Mouse (Mus musculus): Measurements from ENCODE around the gene Trpt1. TPM values are rescaled to one million over a fixed set of nuclear protein-coding genes. Genes with fewer than 3 reads are reported as not detected.

Gene Trpt1
- polyA plus RNA-seq, 1 experiment from 2014 or later: 17.9 TPM

DNA sequence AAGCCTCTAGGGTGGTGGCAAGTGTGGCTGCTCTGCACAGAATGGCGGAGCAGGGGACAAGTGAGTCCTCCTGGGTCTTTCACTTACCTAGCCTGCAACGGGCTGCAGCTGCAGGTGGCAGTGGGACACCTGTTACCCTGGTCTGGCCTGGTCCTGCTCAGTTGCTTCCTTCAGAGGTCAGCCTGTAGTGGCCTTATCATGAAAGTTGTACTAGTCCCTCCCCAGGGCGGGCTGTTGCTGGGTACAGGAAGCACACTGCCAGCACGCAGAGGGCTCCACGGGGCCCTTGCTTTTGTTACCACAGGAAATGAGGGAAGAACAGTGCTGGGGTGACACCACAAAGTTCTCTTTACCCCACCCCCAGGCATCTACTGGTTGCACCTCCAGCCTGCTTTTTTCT is 23.3 kb downstream of the Trpt1 start, which contains the start of gene Fermt3:
Gene Fermt3, minus strand, starts transcription at position 279 of the 400 bp plus-strand sequence.
- Histone ChIP-seq H3K4me1 (replicated peaks; ENCODE audit: control insufficient read depth, insufficient read depth, low read length) (no peaks in the 10 kb centered on the region), H3K4me2 (ENCODE audit: low read length) (no peak within 1 kb of the TSS), H3K9me3 (ENCODE audit: control insufficient read depth, low read length) (no peaks in the 10 kb centered on the region), H3K36me3 (ENCODE audit: control insufficient read depth, insufficient read depth) (peaks cover 32% of the 10 kb centered on the region), H3K27ac (ENCODE audit: low read length) (no peak within 1 kb of the TSS), H3K27me3 (replicated peaks; ENCODE audit: control insufficient read depth, insufficient read depth, low read length) (no peaks in the 10 kb centered on the region), H3K9ac (replicated peaks; ENCODE audit: low read depth, low read length) (no peak within 1 kb of the TSS), H3K4me3 (replicated peaks; ENCODE audit: low read length) (no peak within 1 kb of the TSS)
- WGBS: 87% methylated on average over 5 of the region's 5 CpGs
- no peak for ATAC-seq

DNA sequence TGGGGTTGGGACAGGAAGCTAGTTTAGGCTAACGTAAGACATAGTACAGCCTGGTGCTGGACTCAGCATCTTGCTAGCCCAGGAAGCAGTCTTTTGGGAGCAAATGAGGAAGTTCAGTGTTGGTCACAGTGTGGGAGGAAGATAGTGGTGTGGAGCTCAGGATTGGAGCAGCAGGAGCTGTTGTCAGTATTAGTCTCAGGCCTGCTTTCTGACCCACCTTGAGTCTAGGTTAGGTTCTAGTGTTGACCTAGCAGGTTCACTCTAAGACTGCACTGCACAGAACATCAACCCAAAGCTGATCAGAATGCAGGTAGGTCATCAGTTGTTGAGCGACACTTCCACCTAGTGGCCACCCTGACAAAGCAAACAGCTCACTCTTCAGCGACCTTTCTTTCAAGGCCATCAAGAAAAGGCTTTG is 24.3 kb downstream of the Trpt1 start:
- peaks cover 40% of the 10 kb centered on the region for H3K36me3 ChIP-seq (ENCODE audit: control insufficient read depth, insufficient read depth)
- no peaks in the 10 kb centered on the region for H3K4me1 ChIP-seq (replicated peaks; ENCODE audit: control insufficient read depth, insufficient read depth, low read length)
- ATAC-seq: peak; percentile 57; the same call in 1 of the 2 replicates
- H3K9ac ChIP-seq (replicated peaks; ENCODE audit: low read depth, low read length): no peak overlapping the region
- no peak overlapping the region for H3K4me3 ChIP-seq (replicated peaks; ENCODE audit: low read length)
- no peak overlapping the region for H3K4me2 ChIP-seq (ENCODE audit: low read length)
- no peaks in the 10 kb centered on the region for H3K9me3 ChIP-seq (ENCODE audit: control insufficient read depth, low read length)
- no peaks in the 10 kb centered on the region for H3K27me3 ChIP-seq (replicated peaks; ENCODE audit: control insufficient read depth, insufficient read depth, low read length)
- H3K27ac ChIP-seq (ENCODE audit: low read length): no peak overlapping the region
- WGBS: 58% methylated on average over 3 of the region's 3 CpGs

DNA sequence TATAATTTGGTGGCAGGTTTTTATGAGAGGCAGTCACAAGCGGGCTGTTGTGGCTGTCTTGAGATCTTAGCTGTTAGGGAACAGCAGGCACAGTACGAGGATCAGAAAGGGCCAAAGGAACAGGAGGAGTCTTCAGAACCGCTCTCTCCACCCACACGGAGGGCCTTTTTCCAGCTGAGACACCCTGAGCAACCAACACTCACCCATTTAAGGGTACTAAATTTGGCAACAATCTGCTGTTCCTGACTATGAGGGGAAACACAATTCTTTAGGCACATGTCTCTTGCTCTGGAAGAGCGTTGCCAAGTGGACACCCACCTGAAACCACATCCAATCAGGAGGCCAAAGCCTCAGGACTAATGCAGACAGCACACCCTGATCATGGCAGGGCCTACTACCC is 33.6 kb downstream of the Trpt1 start:
- Histone ChIP-seq H3K4me1 (replicated peaks; ENCODE audit: control insufficient read depth, insufficient read depth, low read length) (no peaks in the 10 kb centered on the region), H3K36me3 (ENCODE audit: control insufficient read depth, insufficient read depth) (peaks cover 59% of the 10 kb centered on the region), H3K27me3 (replicated peaks; ENCODE audit: control insufficient read depth, insufficient read depth, low read length) (no peaks in the 10 kb centered on the region), H3K4me2 (ENCODE audit: low read length) (no peak overlapping the region), H3K9ac (replicated peaks; ENCODE audit: low read depth, low read length) (no peak overlapping the region), H3K9me3 (ENCODE audit: control insufficient read depth, low read length) (no peaks in the 10 kb centered on the region), H3K27ac (ENCODE audit: low read length) (no peak overlapping the region), H3K4me3 (replicated peaks; ENCODE audit: low read length) (no peak overlapping the region)
- ATAC-seq: no peak
- WGBS: 94% methylated on average over 5 of the region's 5 CpGs

DNA sequence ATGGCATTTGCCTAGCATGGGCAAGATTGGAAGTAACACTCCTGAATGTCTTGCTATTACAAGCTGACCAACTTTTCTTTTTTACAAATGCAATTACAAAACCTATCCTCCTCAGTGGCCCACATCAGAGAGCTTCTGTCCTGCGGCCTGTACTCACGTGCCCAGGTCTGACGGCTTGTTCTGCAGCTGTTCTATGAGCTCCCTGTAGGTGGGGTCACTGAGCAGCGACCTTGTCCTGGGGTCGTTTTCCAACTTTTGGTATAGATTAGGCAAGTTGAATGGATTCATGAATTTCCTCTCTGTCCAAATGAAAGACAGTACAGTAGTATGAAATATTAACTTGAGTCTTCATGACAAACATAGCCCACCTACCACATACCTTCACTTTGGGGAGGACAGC is 38.1 kb downstream of the Trpt1 start:
- H3K27ac ChIP-seq (ENCODE audit: low read length): no peak overlapping the region
- H3K4me2 ChIP-seq (ENCODE audit: low read length): no peak overlapping the region
- H3K4me1 ChIP-seq (replicated peaks; ENCODE audit: control insufficient read depth, insufficient read depth, low read length): peaks cover 21% of the 10 kb centered on the region
- H3K9me3 ChIP-seq (ENCODE audit: control insufficient read depth, low read length): no peaks in the 10 kb centered on the region
- WGBS: 93% methylated on average over 5 of the region's 5 CpGs
- H3K27me3 ChIP-seq (replicated peaks; ENCODE audit: control insufficient read depth, insufficient read depth, low read length): no peaks in the 10 kb centered on the region
- ATAC-seq: no peak
- H3K36me3 ChIP-seq (ENCODE audit: control insufficient read depth, insufficient read depth): peaks cover 40% of the 10 kb centered on the region
- H3K4me3 ChIP-seq (replicated peaks; ENCODE audit: low read length): no peak overlapping the region
- no peak overlapping the region for H3K9ac ChIP-seq (replicated peaks; ENCODE audit: low read depth, low read length)

DNA sequence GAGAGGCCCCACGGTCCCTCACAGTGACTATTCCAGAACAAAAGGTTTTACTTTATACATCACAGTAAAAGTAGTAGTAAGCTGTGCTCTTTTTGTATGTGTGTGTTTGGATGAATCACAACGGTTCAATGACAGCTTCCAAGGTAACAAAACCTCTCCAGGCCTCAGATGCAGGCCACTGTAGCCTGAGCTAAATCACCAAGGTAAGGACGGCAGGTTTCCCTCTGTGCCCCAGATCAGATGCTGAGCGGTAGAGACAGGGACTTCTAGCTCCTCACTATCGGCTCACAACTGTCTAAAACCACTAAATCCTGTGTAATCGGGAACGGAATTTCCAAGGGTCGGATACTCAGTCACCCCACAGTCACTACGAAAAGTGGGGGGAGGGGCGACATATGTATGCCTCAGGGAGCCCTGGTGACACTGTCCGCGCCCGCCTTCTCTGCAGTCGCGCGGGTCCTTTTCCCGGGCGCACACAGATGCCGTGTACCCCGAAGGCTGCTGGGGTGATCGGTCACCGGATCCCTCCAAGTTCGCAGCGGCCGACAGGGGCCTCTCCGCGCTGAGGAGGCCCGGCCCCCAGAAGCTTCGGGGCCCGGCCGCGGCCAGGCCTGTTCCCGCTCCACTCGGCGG is 43.3 kb downstream of the Trpt1 start:
- Histone ChIP-seq H3K36me3 (ENCODE audit: control insufficient read depth, insufficient read depth) (peaks cover 7% of the 10 kb centered on the region), H3K9me3 (ENCODE audit: control insufficient read depth, low read length) (no peaks in the 10 kb centered on the region), H3K4me1 (replicated peaks; ENCODE audit: control insufficient read depth, insufficient read depth, low read length) (peaks cover 29% of the 10 kb centered on the region), H3K4me3 (replicated peaks; ENCODE audit: low read length) (peak overlapping the region; percentile 98), H3K27ac (ENCODE audit: low read length) (peak overlapping the region; percentile 91), H3K4me2 (ENCODE audit: low read length) (peak overlapping the region; percentile 93), H3K9ac (replicated peaks; ENCODE audit: low read depth, low read length) (peak overlapping the region; percentile 96), H3K27me3 (replicated peaks; ENCODE audit: control insufficient read depth, insufficient read depth, low read length) (no peaks in the 10 kb centered on the region)
- under 1% methylated on average over 35 of the region's 35 CpGs for WGBS
- ATAC-seq: peak; percentile 0; the same call in 1 of the 2 replicates

DNA sequence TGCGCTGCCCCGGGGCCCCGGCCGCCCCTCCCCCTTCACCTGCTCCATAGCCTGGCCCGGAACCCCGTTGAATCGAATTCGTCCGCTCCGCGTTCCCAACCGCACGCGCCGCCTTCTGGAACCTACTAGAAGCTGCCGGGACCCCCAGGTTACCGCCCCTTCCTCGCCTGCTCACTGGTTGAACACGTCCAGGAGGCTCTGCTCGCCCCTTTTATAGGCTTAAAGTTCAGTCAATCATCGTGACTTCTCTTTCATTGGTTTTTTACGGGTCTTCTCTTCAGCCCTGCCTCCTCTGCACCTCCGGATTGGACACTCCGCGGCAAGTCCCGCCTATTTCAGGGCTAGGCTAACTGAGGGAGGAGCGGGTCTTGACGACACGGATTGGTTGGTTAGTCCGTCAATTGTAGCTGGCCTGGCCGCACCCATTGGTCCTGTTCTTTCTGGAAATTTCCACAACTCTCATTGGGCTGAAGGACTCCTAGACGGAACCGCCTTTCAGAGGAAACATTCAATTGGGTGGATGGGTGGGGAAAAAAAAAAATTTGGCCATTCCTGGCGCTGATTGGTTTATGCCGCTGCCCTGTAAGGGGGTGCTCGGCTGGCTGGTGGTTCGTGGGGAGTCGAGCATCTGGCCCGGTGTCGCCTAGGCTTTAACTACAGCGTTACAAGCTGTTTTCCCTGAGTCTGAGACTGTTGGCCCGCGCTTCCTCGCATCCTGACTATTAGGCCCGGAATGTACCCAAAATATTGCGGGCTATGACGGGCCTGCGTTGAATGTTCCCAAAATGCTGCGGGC is 44.1 kb downstream of the Trpt1 start, which contains the start of gene Stip1:
Gene Stip1, minus strand, starts transcription at position 127 of the 796 bp plus-strand sequence.
- Histone ChIP-seq H3K27me3 (replicated peaks; ENCODE audit: control insufficient read depth, insufficient read depth, low read length) (no peaks in the 10 kb centered on the region), H3K27ac (ENCODE audit: low read length) (peak within 1 kb of the TSS; percentile 98), H3K36me3 (ENCODE audit: control insufficient read depth, insufficient read depth) (peaks cover 2% of the 10 kb centered on the region; the same call in 1 of the 2 replicates), H3K4me1 (replicated peaks; ENCODE audit: control insufficient read depth, insufficient read depth, low read length) (peaks cover 29% of the 10 kb centered on the region), H3K9ac (replicated peaks; ENCODE audit: low read depth, low read length) (peak within 1 kb of the TSS; percentile 96), H3K4me3 (replicated peaks; ENCODE audit: low read length) (peak within 1 kb of the TSS; percentile 98), H3K9me3 (ENCODE audit: control insufficient read depth, low read length) (no peaks in the 10 kb centered on the region), H3K4me2 (ENCODE audit: low read length) (peak within 1 kb of the TSS; percentile 97)
- ATAC-seq: peak; percentile 99
- WGBS: under 1% methylated on average over 48 of the region's 49 CpGs

DNA sequence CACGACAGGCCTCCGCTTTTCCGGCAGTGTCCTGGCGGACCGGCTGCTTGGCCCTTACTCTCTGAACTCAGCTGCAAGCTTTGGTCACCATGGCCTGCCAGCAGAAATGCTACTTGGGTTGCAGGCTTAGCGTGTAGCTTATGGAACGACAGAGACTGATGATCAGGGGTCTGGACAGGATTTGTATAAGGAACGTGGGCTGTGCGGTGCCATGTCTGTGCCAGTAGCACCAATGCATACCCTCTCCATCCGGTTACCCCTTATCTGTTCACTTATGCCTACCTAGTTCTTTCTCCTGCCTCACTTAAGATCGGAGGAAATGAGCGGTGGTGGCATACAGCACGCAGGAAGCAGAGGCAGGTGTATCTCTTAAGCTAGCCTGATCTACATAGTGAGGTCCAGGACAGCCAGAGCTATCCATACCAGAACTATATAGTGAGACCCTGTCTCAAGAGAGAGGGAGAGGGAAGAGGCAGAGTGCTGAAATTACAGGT is 44.8 kb downstream of the Trpt1 start:
- peak overlapping the region; percentile 98 for H3K27ac ChIP-seq (ENCODE audit: low read length)
- WGBS: 21% methylated on average over 13 of the region's 13 CpGs

DNA sequence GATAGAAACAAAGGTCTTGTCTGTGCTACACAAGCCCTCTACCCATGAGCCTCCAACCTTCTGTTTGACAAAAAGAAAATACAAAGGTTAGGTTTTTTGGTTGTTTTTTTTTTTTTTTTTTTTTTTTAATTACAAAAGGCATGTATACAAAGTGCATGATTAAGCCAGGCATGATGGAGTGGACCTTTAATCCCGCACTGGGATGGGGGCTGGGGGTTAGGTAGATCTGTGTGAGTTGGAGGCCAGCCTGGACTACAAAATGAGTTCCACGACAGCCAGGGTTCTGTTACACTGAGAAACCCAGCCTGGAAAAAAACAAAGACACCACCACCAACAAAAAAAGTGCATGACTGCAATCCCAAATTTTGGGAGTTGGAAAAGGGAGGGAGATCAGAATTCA is 45.2 kb downstream of the Trpt1 start:
- H3K4me1 ChIP-seq (replicated peaks; ENCODE audit: control insufficient read depth, insufficient read depth, low read length): peaks cover 29% of the 10 kb centered on the region
- no peak overlapping the region; the same call in 1 of the 2 replicates for H3K4me3 ChIP-seq (replicated peaks; ENCODE audit: low read length)
- WGBS: 73% methylated on average over 2 of the region's 2 CpGs
- no peaks in the 10 kb centered on the region for H3K36me3 ChIP-seq (ENCODE audit: control insufficient read depth, insufficient read depth)
- H3K9ac ChIP-seq (replicated peaks; ENCODE audit: low read depth, low read length): no peak overlapping the region
- no peaks in the 10 kb centered on the region for H3K9me3 ChIP-seq (ENCODE audit: control insufficient read depth, low read length)
- ATAC-seq: no peak
- no peak overlapping the region for H3K4me2 ChIP-seq (ENCODE audit: low read length)
- H3K27me3 ChIP-seq (replicated peaks; ENCODE audit: control insufficient read depth, insufficient read depth, low read length): no peaks in the 10 kb centered on the region
- no peak overlapping the region for H3K27ac ChIP-seq (ENCODE audit: low read length)

More for the DNA sequence above, 44.8 kb downstream of the Trpt1 start:
- Histone ChIP-seq H3K27me3 (replicated peaks; ENCODE audit: control insufficient read depth, insufficient read depth, low read length) (no peaks in the 10 kb centered on the region), H3K4me1 (replicated peaks; ENCODE audit: control insufficient read depth, insufficient read depth, low read length) (peaks cover 29% of the 10 kb centered on the region), H3K9ac (replicated peaks; ENCODE audit: low read depth, low read length) (peak overlapping the region; percentile 82), H3K4me2 (ENCODE audit: low read length) (peak overlapping the region; percentile 97), H3K36me3 (ENCODE audit: control insufficient read depth, insufficient read depth) (no peaks in the 10 kb centered on the region), H3K4me3 (replicated peaks; ENCODE audit: low read length) (peak overlapping the region; percentile 64), H3K9me3 (ENCODE audit: control insufficient read depth, low read length) (no peaks in the 10 kb centered on the region)
- no peak for ATAC-seq

DNA sequence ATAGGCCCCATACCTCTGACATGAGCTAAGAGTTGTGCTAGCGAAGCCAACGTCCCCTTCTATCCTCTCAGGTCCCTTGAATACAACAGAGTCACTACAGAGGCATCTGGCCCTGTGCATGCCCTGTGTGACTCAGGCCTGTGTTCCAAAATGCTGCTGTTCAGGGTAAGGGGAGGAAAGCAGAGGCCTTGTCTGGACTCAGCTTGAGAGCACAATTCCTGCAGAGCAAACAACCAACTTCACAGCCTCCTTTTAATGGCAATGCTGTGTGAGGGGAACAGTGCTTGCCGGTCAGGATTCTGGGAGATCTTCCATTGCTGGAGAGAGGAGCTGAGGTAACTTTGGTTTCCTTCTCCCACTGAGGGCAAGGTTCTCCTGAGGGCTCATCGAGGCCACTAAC is 48.3 kb downstream of the Trpt1 start:
- no peaks in the 10 kb centered on the region for H3K27me3 ChIP-seq (replicated peaks; ENCODE audit: control insufficient read depth, insufficient read depth, low read length)
- no peak overlapping the region for H3K4me3 ChIP-seq (replicated peaks; ENCODE audit: low read length)
- H3K4me1 ChIP-seq (replicated peaks; ENCODE audit: control insufficient read depth, insufficient read depth, low read length): peaks cover 6% of the 10 kb centered on the region
- no peak overlapping the region for H3K4me2 ChIP-seq (ENCODE audit: low read length)
- no peaks in the 10 kb centered on the region for H3K9me3 ChIP-seq (ENCODE audit: control insufficient read depth, low read length)
- no peak for ATAC-seq
- WGBS: 72% methylated on average over 4 of the region's 4 CpGs
- no peak overlapping the region for H3K27ac ChIP-seq (ENCODE audit: low read length)
- no peak overlapping the region for H3K9ac ChIP-seq (replicated peaks; ENCODE audit: low read depth, low read length)
- no peaks in the 10 kb centered on the region for H3K36me3 ChIP-seq (ENCODE audit: control insufficient read depth, insufficient read depth)

Measured in forebrain, embryonic 16.5 days (tissue).